Mouse (Mus musculus): Measurements from ENCODE around the gene Rag1.

Rag1 gene

DNA sequence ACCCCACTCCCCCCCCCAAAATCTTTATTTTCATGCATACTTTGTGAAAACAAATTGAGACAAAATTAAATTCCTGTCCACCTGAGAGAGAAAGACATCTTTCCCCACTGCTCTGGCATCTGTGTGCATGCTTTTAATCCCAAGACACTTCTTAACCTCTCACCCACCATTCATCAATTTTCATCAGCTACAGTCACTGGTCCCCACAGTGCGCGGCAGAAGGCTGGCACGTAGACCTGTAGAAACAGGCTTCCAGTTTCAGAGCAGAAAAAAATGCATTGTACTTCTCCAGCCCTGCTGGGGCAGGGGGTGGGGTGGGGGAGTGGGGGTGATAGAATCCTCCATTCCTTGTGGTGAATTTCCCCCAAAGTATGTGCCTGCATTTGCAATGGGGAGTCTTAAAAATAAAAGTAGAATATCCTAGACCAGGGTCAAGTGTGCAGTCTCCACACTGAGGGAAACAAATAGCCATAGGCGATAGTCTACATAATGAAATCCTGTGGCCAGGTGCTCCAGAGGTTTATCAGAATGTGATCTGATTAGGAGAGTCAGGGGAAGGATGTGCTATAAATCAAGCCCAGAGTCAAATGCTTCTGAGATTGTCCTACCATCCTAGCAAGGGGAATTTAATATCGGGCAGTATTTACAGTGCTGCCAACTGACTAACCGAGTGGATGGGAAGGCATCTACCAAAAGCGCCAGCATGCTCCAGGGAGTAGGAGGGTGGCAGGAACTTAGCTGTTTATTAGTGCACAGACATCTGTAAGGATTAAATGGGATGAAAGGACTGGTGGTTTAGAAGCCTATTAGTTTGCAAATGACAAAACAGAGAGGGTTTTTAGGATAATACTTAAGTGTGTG is 10.1 kb downstream of the Rag1 start:
- no peak for DNase-seq (ENCODE audit: inconsistent ontology term)

DNA sequence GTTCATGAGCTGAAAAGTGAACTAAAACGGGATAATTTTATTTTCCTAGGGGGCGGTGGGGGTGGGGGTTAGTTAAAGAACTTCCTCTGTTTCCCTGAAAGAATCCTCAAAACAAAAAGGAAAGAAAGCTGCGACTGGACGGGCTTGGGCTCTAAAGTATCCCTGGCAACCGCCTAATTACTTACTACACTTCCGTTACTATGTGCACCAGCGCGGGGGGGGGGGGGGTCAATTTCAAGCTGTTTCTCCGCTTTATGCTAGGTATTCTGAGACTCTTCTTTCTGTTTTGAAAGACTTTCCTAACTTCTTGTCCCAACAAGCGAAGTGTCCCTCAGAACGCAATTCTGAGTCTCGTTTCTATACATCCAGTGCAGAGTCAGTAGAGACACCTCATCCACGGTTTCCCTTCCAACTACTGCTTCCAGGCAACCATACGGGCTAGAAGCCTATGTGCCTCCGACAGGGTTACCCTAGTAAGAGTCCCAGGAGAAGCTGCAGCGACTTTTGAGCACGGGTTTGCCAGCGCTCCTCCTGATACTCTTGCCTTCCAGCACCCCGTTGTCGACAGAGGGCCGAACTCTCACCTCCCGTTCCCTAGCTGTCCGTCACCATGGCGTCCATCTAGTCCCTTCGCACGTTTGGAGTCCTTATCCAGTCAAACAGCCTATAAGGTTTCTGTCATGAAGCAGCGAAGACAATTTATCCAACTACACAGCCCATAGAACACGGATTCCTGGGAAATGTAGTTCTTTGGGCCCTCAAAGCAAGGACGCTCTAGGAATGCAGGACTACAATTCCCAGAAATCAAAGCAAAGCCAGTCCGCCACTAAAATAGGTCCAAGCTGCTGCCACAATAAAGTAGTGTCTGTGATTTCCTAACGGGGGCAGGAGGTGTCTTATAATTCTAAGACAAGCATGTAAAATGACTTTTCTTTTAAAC is 20.7 kb downstream of the Rag1 start:
- peak; percentile 92 for DNase-seq (ENCODE audit: inconsistent ontology term)

DNA sequence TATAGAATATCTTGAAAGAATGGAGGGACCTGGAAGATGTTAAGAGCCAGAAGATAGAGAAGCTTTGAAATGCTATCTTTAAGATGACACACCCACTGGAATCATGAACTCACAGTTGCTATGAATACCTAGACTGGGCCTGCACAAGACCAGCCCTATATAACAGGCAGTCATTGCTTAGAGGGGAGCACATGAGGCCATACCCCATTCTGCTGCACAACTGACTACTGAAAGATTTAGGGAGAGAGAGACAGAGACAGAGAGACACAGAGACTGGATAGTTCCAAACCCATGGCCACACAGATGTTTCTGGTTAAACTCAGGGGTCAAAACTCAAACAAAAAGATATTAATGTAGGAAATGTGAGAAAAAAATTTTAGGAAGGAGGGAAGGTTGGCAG is 22.1 kb downstream of the Rag1 start:
- DNase-seq (ENCODE audit: inconsistent ontology term), result no peak

DNA sequence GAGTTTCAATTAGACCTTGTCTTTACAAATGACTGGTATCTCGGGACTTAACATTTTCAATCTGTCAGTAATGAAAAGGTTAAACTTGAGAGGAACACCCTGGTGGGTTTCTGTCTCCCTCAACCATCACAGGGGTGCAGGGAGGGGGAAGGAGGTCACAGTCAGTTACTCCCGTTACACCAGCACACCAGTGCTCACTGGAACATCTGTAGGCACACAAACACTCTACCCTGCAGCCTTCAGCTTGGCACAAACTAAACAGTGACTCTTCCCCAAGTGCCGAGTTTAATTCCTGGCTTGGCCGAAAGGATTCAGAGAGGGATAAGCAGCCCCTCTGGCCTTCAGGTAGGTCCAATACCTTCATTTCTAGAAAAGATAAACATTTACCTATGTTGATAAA is 24.8 kb downstream of the Rag1 start, which contains the start of gene Rag2:
TSS of gene Rag2 (plus strand) at position 193 of the 400 bp plus-strand sequence.
- no peak for DNase-seq (ENCODE audit: inconsistent ontology term)

DNA sequence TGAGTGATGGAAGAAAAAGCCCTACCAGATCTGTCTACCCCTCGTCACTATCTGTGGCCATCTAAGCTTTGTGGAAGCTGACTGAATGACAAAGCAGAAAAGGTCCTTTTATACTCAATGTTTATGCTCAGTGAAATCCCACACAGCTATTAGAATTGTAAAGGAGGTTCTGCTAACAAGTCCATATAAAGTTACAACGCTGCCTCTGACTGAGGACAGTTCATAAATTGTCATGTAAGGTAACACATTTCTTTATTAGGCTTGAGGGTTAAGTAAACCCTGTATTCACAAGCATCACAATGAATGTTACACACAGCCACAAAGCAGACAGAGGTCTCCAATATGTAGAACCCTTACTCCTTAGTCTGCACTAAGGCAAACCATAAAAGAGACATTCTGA is 25.3 kb downstream of the Rag1 start:
- no peak for DNase-seq (ENCODE audit: inconsistent ontology term)

DNA sequence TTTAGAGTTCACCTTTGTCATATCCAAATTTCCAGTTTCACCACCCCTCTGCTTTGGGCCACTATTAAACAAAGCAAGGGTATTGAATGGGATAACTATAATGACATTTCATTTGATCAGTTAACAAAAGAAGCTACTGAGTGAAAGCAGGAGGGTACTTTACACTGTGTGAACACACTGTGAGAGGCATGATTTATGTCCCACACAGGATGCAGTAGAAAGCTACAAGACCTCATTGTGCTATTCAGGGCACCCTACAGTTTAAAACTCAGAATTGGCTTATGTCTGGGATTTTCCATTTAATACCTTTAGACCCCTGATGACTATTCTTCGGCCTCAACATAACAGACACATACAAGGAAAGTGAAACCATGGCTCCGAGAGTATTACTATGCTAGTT is 26.3 kb downstream of the Rag1 start:
- DNase-seq (ENCODE audit: inconsistent ontology term), result no peak

DNA sequence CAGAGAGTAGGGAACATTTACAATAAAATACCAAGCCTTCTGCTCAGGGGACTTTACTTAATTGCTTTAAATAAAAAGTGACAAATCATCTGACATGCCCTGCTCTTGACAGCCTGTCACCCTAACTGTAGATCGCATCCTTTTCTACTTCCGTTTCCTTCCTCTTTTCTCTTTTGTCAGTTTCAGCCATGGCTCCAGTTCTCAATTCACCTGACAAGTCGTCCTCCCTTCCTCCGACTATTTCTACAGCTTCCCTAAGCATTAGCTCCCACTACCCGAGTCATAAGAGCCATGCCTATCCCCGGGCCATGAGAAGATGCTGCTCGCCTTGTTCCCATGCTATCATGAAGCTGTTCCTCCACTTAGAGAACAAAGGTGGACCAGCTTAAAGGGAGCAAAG is 27.7 kb downstream of the Rag1 start:
- no peak for DNase-seq (ENCODE audit: inconsistent ontology term)

DNA sequence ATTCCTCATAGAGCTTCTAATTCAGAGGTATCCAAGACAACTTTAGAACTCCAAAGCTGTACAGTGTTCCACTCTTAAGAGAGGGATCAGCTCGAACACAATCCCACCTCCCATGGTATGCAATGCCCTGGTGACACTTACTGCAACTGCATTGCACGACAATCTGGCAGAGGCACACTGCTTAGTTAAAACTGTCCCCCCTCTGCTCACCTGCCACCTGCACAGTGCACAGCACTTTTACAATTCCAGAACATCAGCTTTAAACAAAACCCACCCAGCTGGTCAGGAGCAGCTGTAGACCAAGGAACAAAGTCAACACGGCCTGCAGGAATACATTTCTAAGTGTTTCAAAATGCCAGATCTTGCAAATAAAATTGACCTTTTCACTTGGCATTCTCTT is 28.4 kb downstream of the Rag1 start:
- DNase-seq (ENCODE audit: inconsistent ontology term), result no peak

DNA sequence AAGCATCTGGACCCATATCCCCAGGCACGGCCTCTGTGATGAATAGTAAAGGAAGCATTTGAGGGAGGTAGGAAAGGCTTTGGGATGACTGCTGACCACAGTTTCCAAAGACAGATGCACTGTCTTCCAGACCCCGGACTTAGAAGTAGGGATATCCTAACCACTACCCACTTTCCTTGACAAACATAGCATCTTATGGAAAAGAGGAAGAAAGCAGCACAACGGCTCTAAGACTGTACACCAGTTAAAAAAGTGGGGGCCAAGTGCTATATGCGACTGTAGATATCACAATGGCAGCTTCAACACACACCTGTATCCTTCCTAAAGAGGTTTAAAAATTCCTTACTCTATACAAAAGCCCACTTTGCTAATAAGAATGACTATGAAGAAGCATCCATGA is 30.9 kb downstream of the Rag1 start:
- no peak for DNase-seq (ENCODE audit: inconsistent ontology term)

DNA sequence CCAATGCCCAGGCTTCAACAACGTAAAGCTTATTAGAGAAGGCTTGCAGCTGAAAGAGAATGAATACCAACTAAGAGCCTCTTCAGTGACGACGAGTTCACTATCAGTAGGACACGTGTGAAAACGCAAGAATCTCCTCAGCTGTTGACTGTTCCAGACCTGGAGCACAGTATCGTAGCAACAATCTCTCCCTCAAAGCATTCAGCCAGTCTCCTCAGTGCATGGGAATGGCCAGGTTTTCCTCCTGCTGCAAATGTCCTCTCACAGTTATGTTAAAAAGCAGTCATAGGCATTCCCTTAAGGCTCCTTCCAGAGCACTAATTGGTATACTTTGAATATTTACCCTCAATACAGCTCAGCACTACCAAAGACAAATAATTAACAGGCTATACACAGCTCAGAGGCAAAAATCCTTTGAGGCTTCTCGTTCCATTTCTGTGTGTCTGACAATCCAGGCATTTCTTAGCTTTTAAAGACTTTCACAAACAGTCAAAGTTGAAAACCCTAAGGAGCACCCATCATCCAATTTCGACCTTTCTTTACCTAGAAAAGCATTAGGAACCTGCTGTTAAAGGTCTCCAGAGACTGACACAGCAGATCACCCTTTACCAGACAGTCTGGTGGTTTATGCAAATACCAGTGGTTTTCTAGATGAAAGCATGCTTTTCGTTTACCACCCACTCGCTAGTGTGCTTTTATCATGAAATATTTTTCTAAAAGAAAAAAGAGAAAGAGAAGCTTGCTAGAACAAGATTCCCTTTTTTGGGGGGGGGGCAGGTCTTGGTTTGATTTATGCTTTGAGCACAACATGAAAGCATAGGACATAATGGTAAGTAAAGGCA is 33.6 kb downstream of the Rag1 start:
- DNase-seq (ENCODE audit: inconsistent ontology term), result peak; percentile 68

DNA sequence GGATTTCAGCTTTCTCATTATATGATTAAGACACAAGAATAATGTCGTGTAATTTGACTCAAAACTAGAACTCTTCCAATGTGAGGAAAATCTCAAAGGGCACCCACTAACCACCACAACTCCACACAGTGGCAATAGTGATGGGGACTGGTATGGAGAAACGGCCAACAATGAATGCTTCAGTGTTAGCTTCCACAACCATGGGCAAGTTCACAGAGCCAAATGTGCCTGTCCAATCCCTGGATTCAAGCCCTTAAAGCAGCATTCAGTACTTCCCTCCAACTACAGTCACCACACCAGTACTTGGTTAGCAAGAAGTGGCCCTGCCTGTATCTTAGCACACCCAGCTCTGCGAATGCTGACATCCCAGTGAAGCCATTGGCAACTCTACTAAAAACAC is 38.4 kb downstream of the Rag1 start:
- DNase-seq (ENCODE audit: inconsistent ontology term), result no peak

DNA sequence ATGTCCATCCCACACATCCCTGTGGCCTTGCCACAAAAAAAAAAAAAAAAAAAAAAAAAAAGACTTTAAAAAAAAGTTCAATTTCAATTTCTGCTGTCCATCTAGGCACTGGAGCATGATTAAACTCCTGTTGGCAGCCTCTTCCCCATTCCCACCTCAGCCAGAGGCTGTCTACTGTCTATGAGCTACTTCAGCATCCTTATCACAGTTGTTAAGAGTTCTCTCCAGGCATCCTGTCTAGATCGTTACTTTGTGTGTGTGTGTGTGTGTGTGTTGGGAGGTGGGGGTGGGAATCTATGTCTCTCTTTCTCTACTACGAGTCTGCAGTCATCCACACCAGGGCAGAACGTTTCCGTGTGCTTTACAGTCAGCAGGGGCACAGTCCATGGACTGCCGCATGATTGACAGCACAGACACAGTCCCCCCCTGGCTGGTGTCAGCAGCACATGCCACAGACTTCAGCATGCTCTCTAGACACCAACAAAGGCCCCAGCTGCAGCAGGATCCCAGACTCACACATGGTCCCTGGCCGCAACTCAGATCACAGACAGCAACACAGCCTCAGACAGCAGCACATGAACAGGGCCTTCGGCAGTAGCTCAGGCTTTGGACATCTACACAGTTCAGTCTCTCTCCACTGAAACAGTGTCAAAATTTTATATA is 40.9 kb downstream of the Rag1 start:
- peak; percentile 70 for DNase-seq (ENCODE audit: inconsistent ontology term)

DNA sequence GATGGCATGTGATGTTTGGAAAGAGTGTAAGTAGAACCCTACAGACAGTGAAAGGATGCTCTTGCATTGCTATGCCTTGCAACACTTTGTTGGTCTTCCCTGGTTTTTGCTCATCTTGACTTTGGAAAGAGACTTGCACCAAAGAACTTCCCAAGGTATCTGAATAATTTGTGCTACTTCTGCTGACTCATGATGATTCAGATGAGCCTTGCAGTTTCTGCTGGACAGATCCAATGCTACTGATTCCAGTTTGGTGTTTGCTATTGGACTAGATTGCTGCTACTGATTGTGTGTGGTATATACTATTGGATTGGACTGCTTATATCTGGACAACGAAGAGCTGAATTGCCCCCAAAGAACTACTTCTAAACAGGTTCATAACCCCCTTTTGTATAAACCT is 46.2 kb downstream of the Rag1 start:
- DNase-seq (ENCODE audit: inconsistent ontology term), result no peak

DNA sequence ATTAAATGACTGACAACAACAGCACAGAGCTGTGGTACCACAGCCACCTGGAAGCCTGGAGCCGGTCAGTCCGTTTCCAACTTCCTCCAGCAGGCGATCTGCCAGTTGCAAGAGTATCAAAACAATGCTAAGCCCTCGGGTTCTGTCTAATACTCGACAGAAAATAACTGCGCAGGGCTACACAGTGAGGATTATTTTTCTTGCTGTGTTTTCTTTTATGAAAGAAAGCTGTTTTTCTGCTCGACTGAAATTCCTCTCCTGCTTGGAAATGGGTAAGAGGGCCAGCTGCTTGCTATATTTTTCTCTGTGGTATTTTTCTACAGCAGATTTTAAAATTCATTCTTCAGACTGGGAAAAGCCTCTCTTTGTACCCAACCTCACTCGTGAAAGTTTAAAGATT is 48.6 kb downstream of the Rag1 start:
- DNase-seq (ENCODE audit: inconsistent ontology term), result peak; percentile 54

DNA sequence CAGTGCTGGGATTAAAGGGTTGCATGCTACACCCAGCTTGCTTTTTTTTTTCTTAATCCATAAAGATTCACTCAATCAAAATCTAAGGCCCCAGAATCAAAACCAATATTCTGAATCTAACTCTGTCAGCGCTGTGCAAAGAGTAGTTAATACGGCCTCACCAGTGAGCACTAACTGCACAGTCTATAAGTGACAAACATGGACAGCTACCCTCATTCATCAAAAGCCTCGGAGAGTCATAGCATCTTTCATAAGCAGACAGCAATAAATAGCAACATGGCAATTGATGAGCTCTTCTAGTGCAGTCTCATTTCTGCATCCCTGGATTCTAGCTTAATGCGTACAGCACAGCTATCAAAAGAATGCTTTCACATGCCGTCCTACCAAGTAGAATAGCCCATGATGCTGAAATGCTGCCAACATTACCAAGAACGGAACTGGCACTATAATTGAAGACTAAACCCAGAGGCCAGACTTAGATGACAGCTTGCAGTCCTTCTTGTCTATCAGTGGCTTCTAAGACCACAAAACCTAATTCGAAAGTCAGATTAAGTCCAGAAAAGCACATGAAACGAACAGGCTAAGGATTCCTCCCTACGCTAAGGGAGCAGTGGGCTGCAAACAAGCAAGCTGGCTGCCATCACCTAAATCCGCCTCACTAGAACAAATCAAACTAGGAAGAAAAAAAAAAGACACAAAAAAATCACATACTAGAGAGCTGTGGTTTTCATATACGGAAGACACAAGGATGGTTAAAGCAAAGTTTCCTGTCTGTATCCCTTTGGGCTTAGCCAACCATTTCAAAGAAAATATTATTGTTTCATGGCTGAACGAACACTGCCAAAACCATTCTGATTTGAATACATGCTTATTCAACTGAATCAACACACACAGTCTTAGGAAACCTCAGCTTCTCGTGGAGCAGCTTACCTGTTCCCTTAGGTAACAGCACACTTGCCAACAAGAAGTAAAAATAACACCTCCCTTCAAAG is 50.8 kb downstream of the Rag1 start:
- peak; percentile 83 for DNase-seq (ENCODE audit: inconsistent ontology term)

DNA sequence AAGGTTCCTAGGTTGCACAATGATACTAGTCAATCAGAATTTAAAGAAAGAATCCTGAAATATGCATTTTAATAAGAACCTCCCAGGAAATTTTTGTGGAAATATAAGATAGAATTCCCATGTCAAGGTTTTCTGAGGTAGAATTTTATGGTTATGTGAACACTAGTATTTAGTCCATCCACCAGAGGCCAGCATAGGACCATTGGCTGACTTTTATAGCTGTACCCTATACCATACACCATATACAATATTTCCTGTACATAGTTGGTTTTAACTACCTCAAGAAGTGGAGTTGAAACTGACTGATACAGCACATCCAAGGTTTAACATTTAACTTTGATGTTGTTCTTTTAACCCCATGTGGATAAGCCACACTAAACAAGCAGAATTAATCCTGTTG is 52.1 kb downstream of the Rag1 start:
- no peak for DNase-seq (ENCODE audit: inconsistent ontology term)

DNA sequence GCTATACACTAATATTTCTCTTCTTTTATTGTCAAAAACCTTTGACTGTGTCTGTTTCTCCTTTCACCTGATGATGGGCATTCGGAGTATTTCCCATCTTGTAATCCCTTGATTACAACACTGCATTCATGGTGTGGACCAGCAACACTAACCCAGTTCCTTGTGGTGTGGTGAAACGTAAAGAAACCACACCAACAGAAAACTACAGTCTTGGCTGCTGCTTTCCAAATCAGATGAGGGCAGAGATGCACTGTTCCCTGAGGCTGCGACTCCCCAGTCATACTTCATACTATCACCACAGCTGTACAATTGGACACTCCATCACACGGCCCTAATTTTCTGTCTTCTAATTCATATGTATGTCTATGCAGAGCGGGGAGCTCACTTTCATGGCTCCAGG is 54.6 kb downstream of the Rag1 start:
- DNase-seq (ENCODE audit: inconsistent ontology term), result no peak

DNA sequence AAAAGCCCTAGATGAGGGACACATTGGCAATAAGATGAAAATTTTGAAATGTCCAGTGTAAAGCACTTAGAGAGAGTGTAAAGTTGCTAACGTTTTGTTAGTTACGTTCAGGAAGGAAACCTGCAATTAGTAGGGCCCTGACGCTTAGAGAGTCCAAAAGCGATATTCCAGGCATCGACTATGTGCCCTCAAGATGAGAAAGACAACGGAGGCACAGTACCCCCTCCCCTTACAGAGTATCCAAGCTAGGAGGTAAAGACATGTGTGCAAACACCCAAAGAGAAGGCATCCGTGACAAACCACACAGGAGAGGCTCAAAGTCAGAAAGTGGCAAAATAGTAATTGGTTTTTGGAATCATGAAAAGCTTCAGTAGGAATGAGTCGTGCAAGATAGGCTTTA is 56.4 kb downstream of the Rag1 start:
- no peak for DNase-seq (ENCODE audit: inconsistent ontology term)

DNA sequence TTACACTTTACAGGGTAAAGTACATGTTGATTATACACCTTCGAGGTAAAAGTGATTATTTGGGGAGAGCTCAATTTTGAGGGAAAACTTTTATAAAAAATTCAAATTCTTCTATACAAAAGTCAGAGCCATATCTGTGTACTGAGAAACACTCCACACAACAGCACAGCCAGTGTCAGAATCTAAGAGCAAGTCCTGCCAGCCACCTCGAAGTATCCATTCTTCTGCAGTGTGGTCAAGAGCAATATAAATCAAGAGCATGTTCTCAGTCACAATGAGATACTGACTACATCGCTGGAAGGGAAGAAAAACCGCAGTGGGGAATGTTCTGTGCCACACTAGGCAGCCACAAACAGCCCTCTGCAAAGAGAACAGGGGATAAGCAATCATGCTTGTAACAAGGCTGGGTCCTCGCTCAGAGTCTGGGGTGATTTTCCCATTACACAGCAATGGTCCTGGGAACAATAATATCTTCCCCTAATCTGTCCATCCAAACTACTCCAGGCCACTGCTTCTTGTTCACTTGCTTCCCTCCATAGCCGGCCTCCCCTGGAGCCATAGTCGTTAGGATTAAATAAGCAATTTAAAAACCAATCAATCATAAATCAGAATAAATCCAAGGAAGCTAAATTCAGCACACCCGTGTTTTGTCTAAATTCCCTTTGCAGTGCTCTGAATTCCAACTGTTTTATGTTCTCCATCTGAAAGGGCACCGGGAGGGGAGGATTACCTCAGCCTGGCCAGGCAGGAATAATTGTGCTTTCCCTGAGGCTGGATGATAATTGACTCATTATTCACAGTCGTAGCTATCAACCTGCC is 57.1 kb downstream of the Rag1 start:
- DNase-seq (ENCODE audit: inconsistent ontology term), result peak; percentile 91
